Mouse (Mus musculus): Measurements from ENCODE around the gene Pde2a.

- TF ChIP-seq GATA1 (IDR thresholded peaks at IDR 0.05; ENCODE audit: low read length) (no peak), TAL1 (IDR thresholded peaks at IDR 0.05; ENCODE audit: low read length) (no peak)
These were observed 58.4 kb downstream of the Pde2a start for GRCm38 (mm10) chr7:101479841-101480240.

Data from erythroblast, embryonic 14.5 days (primary cell).